Mouse (Mus musculus): ENCODE data around the gene Wdr81.

DNA sequence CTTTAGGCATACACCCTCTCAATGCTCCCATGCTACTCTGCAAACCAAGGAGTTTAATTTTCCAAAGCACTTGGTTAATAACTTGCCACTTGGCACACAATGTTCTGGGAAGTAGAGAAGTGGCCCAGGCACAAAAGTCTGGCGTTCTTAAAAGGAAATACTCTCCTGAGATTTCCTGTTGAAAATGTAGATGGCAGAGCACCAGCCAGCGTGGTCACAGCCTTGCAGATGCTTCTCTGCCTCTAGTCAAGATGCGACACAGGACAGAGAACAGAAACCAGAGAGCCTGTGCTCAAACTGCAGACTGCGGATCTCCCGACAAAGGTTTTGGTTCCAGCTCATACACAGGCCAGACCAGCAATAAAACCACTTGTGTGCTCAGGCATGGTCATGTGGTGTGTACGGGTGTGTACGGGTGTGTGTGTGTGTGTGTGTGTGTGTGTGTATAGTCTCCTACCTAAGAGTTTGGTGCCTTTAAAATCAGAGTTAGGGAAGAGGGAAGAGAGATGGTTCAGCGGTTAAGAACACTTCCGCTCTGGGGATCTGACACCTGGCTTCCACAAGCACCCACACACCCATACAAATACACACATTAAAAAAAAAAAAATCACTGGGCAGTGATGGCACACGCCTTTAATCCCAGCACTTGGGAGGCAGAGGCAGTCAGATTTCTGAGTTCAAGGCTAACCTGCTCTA lies 672 bp upstream of the Wdr81 start:
- TF ChIP-seq POLR2A (IDR thresholded peaks at IDR 0.05; ENCODE audit: insufficient read depth, low read length), result no peak
- TF ChIP-seq CTCF (IDR thresholded peaks at IDR 0.05; ENCODE audit: low read depth, low read length), result no peak
- TF ChIP-seq EP300 (IDR thresholded peaks at IDR 0.05; ENCODE audit: insufficient read depth, low read depth, low read length), result no peak
